Comparison of ENCODE assay signal across 23 mouse cellular contexts in genomic region chr17:86194921-86195320, GRCm38 (mm10). TPM values are rescaled to one million over a fixed set of nuclear protein-coding genes. Genes with fewer than 3 reads are reported as not detected.
DNase-seq lines count a peak whose midpoint lies in the region; ATAC-seq and TF ChIP-seq lines count a peak whose summit lies in the region.
"Had no signal": no experiment of that assay in that cellular context is flagged by ENCODE, and none has a peak within 500 bp of the region (broad histone marks: within the 10 kb centered on the region; RNA-seq: fewer than 3 reads in every experiment).

No protein-coding gene starts in this region.

- H3K4me3 ChIP-seq in kidney, embryonic 14.5 days (ENCODE audit: low read length), result no peak overlapping the region
- no peak overlapping the region for H3K4me3 ChIP-seq in liver, adult 2 months (ENCODE audit: insufficient read depth, low read depth, low read length)
- no peak overlapping the region for H3K4me3 ChIP-seq in liver, embryonic 11.5 days (ENCODE audit: low read depth, low read length)
- H3K4me3 ChIP-seq: embryonic facial prominence, embryonic 15.5 days; erythroblast, embryonic 14.5 days; forebrain, embryonic 10.5 days; gastrocnemius, adult 2 months; hindbrain, embryonic 12.5 days had no signal

- H3K27ac ChIP-seq in kidney, embryonic 14.5 days (ENCODE audit: low read depth, low read length), result no peak overlapping the region
- no peak overlapping the region for H3K27ac ChIP-seq in liver, adult 2 months (replicated peaks; ENCODE audit: insufficient read depth, low read depth, low read length)
- H3K27ac ChIP-seq in liver, embryonic 11.5 days (ENCODE audit: low read depth, low read length), result no peak overlapping the region
- H3K27ac ChIP-seq: embryonic facial prominence, embryonic 15.5 days; forebrain, embryonic 10.5 days; gastrocnemius, adult 2 months; hindbrain, embryonic 12.5 days had no signal

- no peaks in the 10 kb centered on the region for H3K36me3 ChIP-seq in kidney, embryonic 14.5 days (ENCODE audit: control insufficient read depth, insufficient read depth, low read length)
- no peaks in the 10 kb centered on the region for H3K36me3 ChIP-seq in liver, adult 2 months (ENCODE audit: control insufficient read depth, insufficient read depth, low read length)
- H3K36me3 ChIP-seq in liver, embryonic 11.5 days (ENCODE audit: control insufficient read depth, insufficient read depth, low read length), result no peaks in the 10 kb centered on the region
- H3K36me3 ChIP-seq: forebrain, embryonic 10.5 days; G1E; hindbrain, embryonic 12.5 days had no signal

- no peaks in the 10 kb centered on the region for H3K9me3 ChIP-seq in kidney, embryonic 14.5 days (ENCODE audit: control insufficient read depth, low read length)
- H3K9me3 ChIP-seq in liver, embryonic 11.5 days (ENCODE audit: control insufficient read depth, low read length), result no peaks in the 10 kb centered on the region
- H3K9me3 ChIP-seq: embryonic facial prominence, embryonic 15.5 days; forebrain, embryonic 10.5 days; hindbrain, embryonic 12.5 days had no signal

- DNase-seq in kidney, adult 18-20 months, result peak; percentile 46
- DNase-seq in liver, adult 2 months (ENCODE audit: extremely low read depth, low read depth, low spot score), result peak; percentile 71
- no peak for DNase-seq in liver, embryonic 11.5 days (ENCODE audit: low spot score)
- DNase-seq in kidney, postnatal 25 days, result peak; percentile 50 to 60
- no peak for DNase-seq in thymus, postnatal 0 days (ENCODE audit: low spot score)
- no peak for DNase-seq in adrenal gland, adult 18-20 months (ENCODE audit: low spot score in 2 of 2)
- DNase-seq: adrenal gland, postnatal 14 days; cerebellum, adult 18-20 months; cerebellum, adult 9-11 months; cerebellum, postnatal 36 days; gastrocnemius, adult 2 months; gastrocnemius, postnatal 25 days; heart, postnatal 10 days; heart, postnatal 4 days had no signal

- peaks cover 20% of the 10 kb centered on the region for H3K4me1 ChIP-seq in kidney, embryonic 14.5 days (ENCODE audit: control insufficient read depth, insufficient read depth, low read length)
- peaks cover 8% of the 10 kb centered on the region for H3K4me1 ChIP-seq in liver, adult 2 months (ENCODE audit: control insufficient read depth, insufficient read depth, low read length)
- H3K4me1 ChIP-seq in liver, embryonic 11.5 days (replicated peaks; ENCODE audit: control insufficient read depth, insufficient read depth, low read length), result peaks cover 7% of the 10 kb centered on the region
- H3K4me1 ChIP-seq: forebrain, embryonic 10.5 days; hindbrain, embryonic 12.5 days had no signal

- H3K4me2 ChIP-seq in kidney, embryonic 14.5 days (replicated peaks; ENCODE audit: low read depth, low read length), result no peak overlapping the region
- H3K4me2 ChIP-seq in liver, embryonic 11.5 days, result no peak overlapping the region
- H3K4me2 ChIP-seq: embryonic facial prominence, embryonic 15.5 days; hindbrain, embryonic 12.5 days had no signal

- H3K27me3 ChIP-seq in kidney, embryonic 14.5 days (ENCODE audit: control insufficient read depth, insufficient read depth, low read length), result no peaks in the 10 kb centered on the region
- no peaks in the 10 kb centered on the region for H3K27me3 ChIP-seq in liver, adult 2 months (ENCODE audit: control insufficient read depth, insufficient read depth, low read length)
- no peaks in the 10 kb centered on the region for H3K27me3 ChIP-seq in liver, embryonic 11.5 days (replicated peaks; ENCODE audit: control insufficient read depth, insufficient read depth, low read length)
- H3K27me3 ChIP-seq: embryonic facial prominence, embryonic 15.5 days; hindbrain, embryonic 12.5 days had no signal

- TF ChIP-seq CTCF in liver, adult 2 months (IDR thresholded peaks at IDR 0.05; ENCODE audit: low read depth, low read length), result no peak

- ATAC-seq in kidney, embryonic 14.5 days (ENCODE audit: low FRiP score, low TSS enrichment), result no peak
- no peak for ATAC-seq in liver, embryonic 11.5 days (replicated peaks; ENCODE audit: low FRiP score)
- ATAC-seq: CD4-positive, CD25-positive, alpha-beta regulatory T cell, adult 4 months; forebrain, embryonic 14.5 days; hindbrain, embryonic 16.5 days had no signal

- 67% methylated on average over 8 of the region's 8 CpGs for WGBS in kidney, embryonic 14.5 days
- 65% methylated on average over 8 of the region's 8 CpGs for WGBS in liver, adult 2 months
- 74% methylated on average over 8 of the region's 8 CpGs for WGBS in liver, embryonic 11.5 days

- no peak overlapping the region; the same call in 1 of the 2 replicates for H3K9ac ChIP-seq in kidney, embryonic 14.5 days (ENCODE audit: low read depth, low read length)
- no peak overlapping the region for H3K9ac ChIP-seq in liver, adult 2 months (ENCODE audit: low read depth, low read length)
- no peak overlapping the region for H3K9ac ChIP-seq in liver, embryonic 11.5 days (ENCODE audit: low read depth, low read length)
- H3K9ac ChIP-seq: embryonic facial prominence, embryonic 15.5 days; hindbrain, embryonic 12.5 days had no signal

- H3K79me2 ChIP-seq in liver, adult 2 months (ENCODE audit: control insufficient read depth, insufficient read depth, low read length), result peaks cover 15% of the 10 kb centered on the region; the same call in 1 of the 2 replicates

- TF ChIP-seq POLR2A in liver, adult 2 months (IDR thresholded peaks at IDR 0.05; ENCODE audit: extremely low read depth, insufficient read depth, low read length), result no peak

RNA-seq across cellular contexts. Expression of gene Prkce, which starts 27.3 kb away (rescaled TPM):
- 7.2 and 8.8 TPM in 2 replicates for polyA plus RNA-seq in kidney, embryonic 14.5 days (2014; fragmentation: Nextera tagmentation; extraction: Ambion mirVana)
- total RNA-seq in liver, adult 2 months (2014; rRNA removed), result 6.4 and 7.2 TPM in 2 replicates
- 1.7 and 2.0 TPM in 2 replicates for polyA plus RNA-seq in liver, adult 2 months (2012; rRNA removed)
- 3.7 and 4.0 TPM in 2 replicates for polyA plus RNA-seq in liver, embryonic 11.5 days (2014; fragmentation: Nextera tagmentation; extraction: Ambion mirVana)
- 1.2 and 1.6 TPM in 2 replicates for polyA plus RNA-seq in thymus, postnatal 0 days (2015; fragmentation: Nextera tagmentation; extraction: Ambion mirVana)
- 10 to 100 TPM; 17.5 to 22.9 TPM for total RNA-seq in adrenal gland, adult 18-20 months (2021)

RNA-seq across cellular contexts. Expression of gene Srbd1, which starts 49.9 kb away (rescaled TPM):
- polyA plus RNA-seq in kidney, embryonic 14.5 days (2014; fragmentation: Nextera tagmentation; extraction: Ambion mirVana), result 11.6 and 12.7 TPM in 2 replicates
- 12.8 and 20.9 TPM in 2 replicates for total RNA-seq in liver, adult 2 months (2014; rRNA removed)
- polyA plus RNA-seq in liver, adult 2 months (2012; rRNA removed), result 2.1 and 2.6 TPM in 2 replicates
- polyA plus RNA-seq in liver, embryonic 11.5 days (2014; fragmentation: Nextera tagmentation; extraction: Ambion mirVana), result 11.5 and 13.3 TPM in 2 replicates
- 12.1 and 15.2 TPM in 2 replicates for polyA plus RNA-seq in thymus, postnatal 0 days (2015; fragmentation: Nextera tagmentation; extraction: Ambion mirVana)
- total RNA-seq in adrenal gland, adult 18-20 months (2021), result 10 to 100 TPM; 15.3 to 16.9 TPM

Comparison
In these comparisons a context has a peak if more than half of its experiments do, and no peak if none do; other contexts are left out.
1. DNase-seq: peak in kidney, adult 18-20 months (single experiment), liver, adult 2 months (single experiment) and kidney, postnatal 25 days (2 of 2); none in liver, embryonic 11.5 days (single experiment), thymus, postnatal 0 days (single experiment) and adrenal gland, adult 18-20 months (0 of 2).